Comparison of ENCODE assay signal across 16 mouse cellular contexts in the genomic region with DNA sequence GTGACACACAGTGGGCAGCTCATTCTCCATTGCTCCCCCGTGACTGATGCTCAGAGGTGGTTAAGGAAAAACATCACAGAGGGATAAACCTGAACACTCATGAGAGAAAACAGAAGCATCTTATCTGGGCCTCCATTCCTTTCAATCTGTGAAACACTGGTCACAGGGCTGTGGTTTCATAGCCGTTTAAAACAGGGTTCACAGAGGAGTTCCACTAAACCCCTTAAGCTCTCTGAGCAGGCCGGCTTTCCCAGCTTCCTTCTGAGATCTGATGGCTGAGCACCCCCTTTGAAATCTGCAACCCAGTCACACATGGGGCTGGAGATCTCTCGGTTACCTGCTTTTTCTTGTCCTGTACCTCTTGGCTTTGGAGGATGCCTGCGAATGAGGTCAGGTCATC.
"Had no signal": no experiment of that assay in that cellular context is flagged by ENCODE, and none has a peak within 500 bp of the region (broad histone marks: within the 10 kb centered on the region; RNA-seq: fewer than 3 reads in every experiment).

No protein-coding gene starts in this region.

- H3K9ac ChIP-seq: neural tube, embryonic 13.5 days; neural tube, embryonic 15.5 days; stomach, embryonic 15.5 days had no signal

- H3K4me2 ChIP-seq: neural tube, embryonic 13.5 days; neural tube, embryonic 15.5 days; stomach, embryonic 15.5 days had no signal

- H3K4me1 ChIP-seq: neural tube, embryonic 13.5 days; neural tube, embryonic 15.5 days; stomach, embryonic 15.5 days had no signal

- H3K27ac ChIP-seq: neural tube, embryonic 13.5 days; neural tube, embryonic 15.5 days; stomach, embryonic 15.5 days; stomach, postnatal 0 days had no signal

- DNase-seq: retina, postnatal 1 day; right cerebral cortex, adult 18-20 months; right cerebral cortex, postnatal 14 days; right cerebral cortex, postnatal 25 days; right cerebral cortex, postnatal 4 days; spleen, adult 18-20 months; thymus, adult 18-20 months; thymus, adult 2 months; thymus, postnatal 14 days; thymus, postnatal 25 days; thymus, postnatal 36 days; thymus, postnatal 4 days had no signal

- H3K36me3 ChIP-seq: neural tube, embryonic 13.5 days; neural tube, embryonic 15.5 days; stomach, embryonic 15.5 days had no signal

- H3K4me3 ChIP-seq: neural tube, embryonic 13.5 days; neural tube, embryonic 15.5 days; stomach, embryonic 15.5 days had no signal

- H3K27me3 ChIP-seq: neural tube, embryonic 13.5 days; neural tube, embryonic 15.5 days; stomach, embryonic 15.5 days had no signal

- H3K9me3 ChIP-seq: neural tube, embryonic 13.5 days; neural tube, embryonic 15.5 days; stomach, embryonic 15.5 days had no signal
